Mouse (Mus musculus) hindbrain, embryonic 16.5 days (tissue): ENCODE data around the gene Smyd4. TPM values are rescaled to one million over a fixed set of nuclear protein-coding genes. Genes with fewer than 3 reads are reported as not detected.

Experiments used
- ATAC-seq: fragments of 200-750 bp; cut with Nextera tagmentation; 2 replicates; pipeline ENCODE4 v1.8.0; 2017; ENCODE audit warnings: moderate TSS enrichment, moderate library complexity
- H3K27ac ChIP-seq: fragments of 300-500 bp; sonication (generic); 2 replicates; pipeline ENCODE4 v1.5.1; 2014; ENCODE audit warnings: low read depth, mild to moderate bottlenecking, control low read depth, low read length, moderate library complexity
- H3K27me3 ChIP-seq: fragments of 300-500 bp; sonication (generic); replicated peaks from 2 replicates; pipeline ENCODE4 v1.6.1; 2014; ENCODE audit warnings: low read length; ENCODE audit not compliant: control insufficient read depth, insufficient read depth
- H3K36me3 ChIP-seq: fragments of 300-500 bp; sonication (generic); 2 replicates; pipeline ENCODE4 v1.6.1; 2014; ENCODE audit warnings: mild to moderate bottlenecking, low read length, moderate library complexity, mixed read lengths; ENCODE audit not compliant: control insufficient read depth, insufficient read depth
- H3K4me1 ChIP-seq: fragments of 300-500 bp; sonication (generic); 2 replicates; pipeline ENCODE4 v1.6.1; 2014; ENCODE audit warnings: low read depth, low read length; ENCODE audit not compliant: control insufficient read depth, insufficient read depth
- H3K4me2 ChIP-seq: fragments of 300-500 bp; sonication (generic); 2 replicates; pipeline ENCODE4 v1.6.1; 2014; ENCODE audit warnings: mild to moderate bottlenecking, low read length, control low read depth, moderate library complexity
- H3K4me3 ChIP-seq: fragments of 300-500 bp; sonication (generic); 2 replicates; pipeline ENCODE4 v1.5.1; 2014; ENCODE audit warnings: mild to moderate bottlenecking, low read length, control low read depth, moderate library complexity
- H3K9ac ChIP-seq: fragments of 300-500 bp; sonication (generic); 2 replicates; pipeline ENCODE4 v1.6.1; 2014; ENCODE audit warnings: low read depth, mild to moderate bottlenecking, control low read depth, low read length, moderate library complexity
- H3K9me3 ChIP-seq: fragments of 300-500 bp; sonication (generic); 2 replicates; pipeline ENCODE4 v1.6.1; 2014; ENCODE audit warnings: mild to moderate bottlenecking, low read length, moderate library complexity; ENCODE audit not compliant: control insufficient read depth
- WGBS: fragments of 180-500 bp; shearing (Covaris S2); extraction: QIAGEN DNeasy Blood & Tissue Kit; methylation state at CpG from one replicate; pipeline ENCODE4 v1.1.7; 2014; 5-methylcytosine and 5-hydroxymethylcytosine counted together
- polyA plus RNA-seq: library from polyadenylated mRNA; unstranded; fragments of >200 nt; fragmentation: Nextera tagmentation; extraction: Ambion mirVana; gene quantifications from 2 replicates; pipeline ENCODE4 v1.2.1, GENCODE M21; 2015

Smyd4 gene
- polyA plus RNA-seq, 1 experiment from 2014 or later, result 18.8 TPM

GRCm38 (mm10) chr11:75420810-75421374 lies 72.7 kb downstream of the Smyd4 start:
- Histone ChIP-seq H3K4me3 (no peak overlapping the region), H3K36me3 (no peaks in the 10 kb centered on the region), H3K27me3 (no peaks in the 10 kb centered on the region), H3K4me2 (no peak overlapping the region), H3K27ac (no peak overlapping the region), H3K4me1 (no peaks in the 10 kb centered on the region), H3K9ac (no peak overlapping the region), H3K9me3 (no peaks in the 10 kb centered on the region)
- ATAC-seq, result no peak
- 72% methylated on average over 5 of the region's 5 CpGs for WGBS

DNA sequence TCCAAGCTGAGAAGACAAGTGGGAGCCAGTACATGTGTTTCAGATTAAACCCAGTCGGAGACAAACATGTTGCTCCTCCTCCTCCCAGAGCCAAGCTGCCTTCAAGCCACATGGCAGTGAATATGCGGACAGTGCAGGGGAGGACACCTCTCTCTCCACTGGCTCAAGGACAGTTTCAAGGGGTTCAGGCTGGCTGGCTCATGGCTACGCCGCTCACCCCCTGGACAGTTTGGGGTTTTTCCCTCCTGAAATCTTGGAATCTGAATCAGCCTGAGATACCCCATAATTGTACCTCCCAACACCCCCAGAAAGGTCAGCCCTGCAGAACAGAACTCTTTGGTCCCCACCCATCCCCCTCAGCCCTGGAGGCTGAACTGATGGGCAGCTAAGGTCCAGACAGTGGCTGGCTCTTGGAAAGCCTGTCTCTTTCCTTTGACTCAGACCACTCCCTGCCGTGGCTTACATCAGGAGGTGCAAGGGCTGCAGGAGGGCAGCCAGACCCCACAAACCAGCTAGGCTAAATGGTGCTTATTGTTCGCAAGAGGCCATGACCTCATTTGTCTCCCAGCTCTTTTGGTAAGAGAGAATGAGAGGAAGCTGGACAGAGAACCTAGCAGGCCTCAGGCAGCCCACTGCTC lies 73.3 kb downstream of the Smyd4 start:
- 42% methylated on average over 6 of the region's 6 CpGs for WGBS

DNA sequence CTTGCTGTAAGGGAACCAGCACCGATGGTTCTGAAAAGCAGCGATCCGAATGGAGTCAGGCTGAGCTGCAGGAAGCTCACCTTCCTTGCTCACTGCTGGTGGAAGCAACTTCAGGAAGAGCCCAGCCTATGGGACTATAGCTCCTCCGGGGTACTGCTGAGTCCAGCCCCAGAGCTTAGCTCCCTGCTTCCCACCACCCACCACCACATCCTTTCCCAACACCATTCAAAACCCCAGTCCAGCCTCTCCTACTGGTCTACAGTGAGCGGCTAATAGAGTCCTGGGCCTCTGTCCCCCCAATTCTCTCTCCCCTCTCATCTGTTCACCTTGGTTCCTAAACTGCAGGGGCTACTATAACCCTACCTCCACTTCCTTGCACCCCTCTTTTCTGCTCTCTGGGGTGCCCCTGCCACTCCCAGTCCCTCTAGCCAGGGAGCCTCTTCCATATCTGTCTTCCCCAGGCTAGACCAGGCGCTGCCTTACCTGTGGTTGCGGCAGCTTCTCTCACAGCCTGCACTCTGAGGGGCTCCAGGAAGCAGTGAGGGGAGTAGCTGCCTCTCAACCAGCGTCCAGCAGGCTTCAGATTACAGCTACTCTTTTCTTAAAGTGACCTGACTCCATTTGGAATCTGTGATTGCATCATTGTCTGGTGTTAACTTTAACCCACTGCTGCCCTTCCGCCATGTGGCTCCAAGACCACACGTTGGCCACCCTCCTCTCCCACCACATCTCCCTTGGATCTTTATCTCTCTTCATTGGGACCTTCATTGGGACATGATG lies 74.0 kb downstream of the Smyd4 start, which contains the start of gene Serpinf1:
Gene Serpinf1, minus strand, starts transcription at position 689 of the 780 bp plus-strand sequence.
- Histone ChIP-seq H3K4me2 (0 out of 2 replicates have a peak within 1 kb of the TSS, but pooled peaks have one; percentile 7), H3K36me3 (no peaks in the 10 kb centered on the region), H3K9ac (no peak within 1 kb of the TSS; the same call in 1 of the 2 replicates), H3K9me3 (no peaks in the 10 kb centered on the region), H3K27me3 (no peaks in the 10 kb centered on the region), H3K27ac (no peak within 1 kb of the TSS), H3K4me1 (no peaks in the 10 kb centered on the region), H3K4me3 (no peak within 1 kb of the TSS)
- WGBS, result 45% methylated on average over 10 of the region's 10 CpGs
- no peak for ATAC-seq

More for the DNA sequence above, 73.3 kb downstream of the Smyd4 start:
- no peak overlapping the region for H3K27ac ChIP-seq
- no peaks in the 10 kb centered on the region for H3K9me3 ChIP-seq
- 0 out of 2 replicates have a peak overlapping the region, but pooled peaks have one; percentile 7 for H3K4me2 ChIP-seq
- ATAC-seq, result no peak
- no peaks in the 10 kb centered on the region for H3K36me3 ChIP-seq
- H3K4me3 ChIP-seq, result no peak overlapping the region
- H3K9ac ChIP-seq, result no peak overlapping the region; the same call in 1 of the 2 replicates
- no peaks in the 10 kb centered on the region for H3K27me3 ChIP-seq
- no peaks in the 10 kb centered on the region for H3K4me1 ChIP-seq

DNA sequence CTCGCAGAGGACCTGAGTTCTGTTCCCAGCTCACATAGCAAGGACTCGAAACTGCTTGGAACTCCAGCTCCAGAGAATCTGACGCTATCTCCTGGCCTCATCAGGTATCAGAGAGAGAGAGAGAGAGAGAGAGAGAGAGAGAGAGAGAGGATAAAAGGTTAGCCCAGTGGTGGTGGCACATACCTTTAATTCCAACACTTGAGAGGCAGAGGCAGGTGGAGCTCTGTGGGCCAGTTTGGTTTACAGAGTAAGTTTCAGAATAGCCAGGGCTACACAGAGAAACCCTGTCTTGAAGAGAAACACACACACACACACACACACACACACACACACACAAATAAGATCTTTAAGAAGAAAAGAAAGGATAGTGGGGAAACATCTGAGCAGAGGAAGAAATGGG lies 74.9 kb downstream of the Smyd4 start:
- ATAC-seq, result no peak
- Histone ChIP-seq H3K4me3 (no peak overlapping the region), H3K4me2 (no peak overlapping the region), H3K27me3 (no peaks in the 10 kb centered on the region), H3K4me1 (no peaks in the 10 kb centered on the region), H3K27ac (no peak overlapping the region), H3K9ac (no peak overlapping the region), H3K36me3 (no peaks in the 10 kb centered on the region), H3K9me3 (no peaks in the 10 kb centered on the region)
- 82% methylated on average over 3 of the region's 3 CpGs for WGBS

DNA sequence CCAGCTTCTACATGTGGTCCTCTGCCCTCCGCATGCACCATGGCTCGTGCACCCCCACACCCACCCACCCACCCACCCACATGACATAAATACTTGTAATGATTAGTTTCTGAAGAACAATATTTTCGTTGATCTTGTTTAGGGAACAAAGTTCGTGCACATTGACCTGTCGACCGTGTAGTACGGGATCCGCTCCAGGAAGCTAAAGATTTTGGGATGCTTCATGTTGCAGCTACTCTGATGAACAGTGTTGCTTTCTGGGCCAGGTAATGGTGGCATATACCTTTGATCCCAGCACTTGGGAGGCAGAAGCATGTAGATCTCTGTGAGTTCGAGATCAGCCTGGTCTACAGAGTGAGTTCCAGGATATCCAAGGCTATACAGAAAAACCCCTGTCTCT lies 75.8 kb downstream of the Smyd4 start:
- no peak for ATAC-seq
- Histone ChIP-seq H3K9me3 (no peaks in the 10 kb centered on the region), H3K27me3 (no peaks in the 10 kb centered on the region), H3K36me3 (no peaks in the 10 kb centered on the region), H3K27ac (no peak overlapping the region), H3K9ac (no peak overlapping the region), H3K4me1 (no peaks in the 10 kb centered on the region), H3K4me3 (no peak overlapping the region), H3K4me2 (no peak overlapping the region)
- 93% methylated on average over 9 of the region's 9 CpGs for WGBS

- no peaks in the 10 kb centered on the region for H3K4me1 ChIP-seq
- H3K27ac ChIP-seq, result no peak overlapping the region
- no peaks in the 10 kb centered on the region for H3K27me3 ChIP-seq
- no peaks in the 10 kb centered on the region for H3K36me3 ChIP-seq
- no peaks in the 10 kb centered on the region for H3K9me3 ChIP-seq
- H3K9ac ChIP-seq, result no peak overlapping the region
- H3K4me3 ChIP-seq, result no peak overlapping the region
- WGBS, result 95% methylated on average over 3 of the region's 3 CpGs
- H3K4me2 ChIP-seq, result no peak overlapping the region
- no peak for ATAC-seq
These were observed 76.2 kb downstream of the Smyd4 start for GRCm38 (mm10) chr11:75424459-75424858.

GRCm38 (mm10) chr11:75429019-75429705 lies 80.9 kb downstream of the Smyd4 start:
- H3K4me3 ChIP-seq, result no peak overlapping the region
- H3K4me2 ChIP-seq, result no peak overlapping the region
- H3K9ac ChIP-seq, result no peak overlapping the region
- no peaks in the 10 kb centered on the region for H3K36me3 ChIP-seq
- no peak for ATAC-seq
- H3K27me3 ChIP-seq, result no peaks in the 10 kb centered on the region
- H3K27ac ChIP-seq, result no peak overlapping the region
- H3K4me1 ChIP-seq, result no peaks in the 10 kb centered on the region; the same call in 1 of the 2 replicates
- H3K9me3 ChIP-seq, result no peaks in the 10 kb centered on the region
- WGBS, result 88% methylated on average over 9 of the region's 9 CpGs

DNA sequence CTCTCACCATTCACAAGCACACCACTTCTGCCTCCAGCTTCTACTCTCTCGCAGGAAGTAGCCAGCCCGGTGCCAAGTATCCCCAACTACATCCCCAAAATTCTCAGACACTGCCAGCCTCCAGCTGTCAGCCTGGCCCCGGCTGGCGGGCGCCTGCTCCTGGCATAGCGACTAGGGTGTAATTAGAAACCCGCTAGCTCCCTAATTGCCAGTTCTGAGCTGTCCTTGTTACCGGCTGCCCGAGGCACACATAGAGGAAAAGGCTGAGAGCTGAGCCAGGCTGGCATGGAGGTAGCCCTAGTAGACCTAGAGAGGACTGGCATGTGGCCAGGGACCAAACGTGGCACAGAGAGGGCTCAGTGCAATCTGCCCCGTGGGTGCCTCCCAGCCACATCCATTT lies 83.1 kb downstream of the Smyd4 start:
- no peak overlapping the region for H3K4me3 ChIP-seq
- ATAC-seq, result peak; percentile 89
- WGBS, result 52% methylated on average over 11 of the region's 11 CpGs
- H3K9ac ChIP-seq, result no peak overlapping the region
- H3K9me3 ChIP-seq, result no peaks in the 10 kb centered on the region
- H3K36me3 ChIP-seq, result no peaks in the 10 kb centered on the region
- no peak overlapping the region for H3K4me2 ChIP-seq
- H3K27ac ChIP-seq, result no peak overlapping the region
- H3K4me1 ChIP-seq, result no peaks in the 10 kb centered on the region; the same call in 1 of the 2 replicates
- no peaks in the 10 kb centered on the region for H3K27me3 ChIP-seq

DNA sequence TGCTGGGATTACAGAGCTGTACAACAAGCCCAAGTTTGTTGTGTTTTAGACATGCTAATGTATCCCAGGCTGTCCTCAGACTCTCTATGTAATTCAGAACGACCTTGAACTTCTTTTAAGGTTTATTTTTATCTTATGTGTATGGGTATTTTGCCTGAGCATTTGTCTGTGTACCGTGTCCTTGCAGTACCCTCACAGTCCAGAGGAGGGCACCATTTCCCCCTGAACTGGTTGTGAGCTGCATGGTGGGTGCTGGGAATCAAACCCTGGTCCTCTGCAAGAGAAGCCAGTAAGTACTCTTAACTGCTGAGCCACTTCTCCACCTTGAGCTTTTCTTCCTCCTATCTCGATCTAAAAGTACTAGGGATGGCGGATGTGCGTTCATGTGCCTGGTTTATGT lies 85.9 kb downstream of the Smyd4 start:
- Histone ChIP-seq H3K4me1 (no peaks in the 10 kb centered on the region; the same call in 1 of the 2 replicates), H3K9me3 (no peaks in the 10 kb centered on the region), H3K9ac (no peak overlapping the region), H3K27me3 (no peaks in the 10 kb centered on the region), H3K4me2 (no peak overlapping the region), H3K36me3 (no peaks in the 10 kb centered on the region), H3K4me3 (no peak overlapping the region), H3K27ac (no peak overlapping the region)
- no peak for ATAC-seq
- WGBS, result 90% methylated on average over 5 of the region's 5 CpGs
